Mouse (Mus musculus) heart, embryonic 13.5 days (tissue): Measurements from ENCODE around the gene Atg2a. TPM values are rescaled to one million over a fixed set of nuclear protein-coding genes. Genes with fewer than 3 reads are reported as not detected.
"Not testable (repeated sequence)": the region's sequence is repeated elsewhere in the genome, so short reads cannot be mapped to it uniquely, and the experiment has no call there.

Experiments used
- ATAC-seq: fragments of 200-750 bp; cut with Nextera tagmentation; 2 replicates; pipeline ENCODE4 v1.8.0; 2017; ENCODE audit warnings: moderate TSS enrichment; ENCODE audit not compliant: insufficient number of reproducible peaks, low FRiP score, low TSS enrichment; ENCODE audit errors: extremely low read depth
- H3K27ac ChIP-seq: fragments of 300-500 bp; sonication (generic); replicated peaks from 2 replicates; pipeline ENCODE4 v1.5.1; 2015; ENCODE audit warnings: moderate library complexity, mild to moderate bottlenecking, inconsistent platforms
- H3K27me3 ChIP-seq: fragments of 300-500 bp; sonication (generic); replicated peaks from 2 replicates; pipeline ENCODE4 v1.6.1; 2015; ENCODE audit warnings: mild to moderate bottlenecking, inconsistent platforms
- H3K36me3 ChIP-seq: fragments of 300-500 bp; sonication (generic); 2 replicates; pipeline ENCODE4 v1.6.1; 2015; ENCODE audit warnings: mild to moderate bottlenecking, inconsistent platforms
- H3K4me1 ChIP-seq: fragments of 300-500 bp; sonication (generic); 2 replicates; pipeline ENCODE4 v1.6.1; 2015; ENCODE audit warnings: inconsistent platforms
- H3K4me2 ChIP-seq: fragments of 300-500 bp; sonication (generic); 2 replicates; pipeline ENCODE4 v1.6.1; 2015; ENCODE audit warnings: inconsistent platforms, mild to moderate bottlenecking, moderate library complexity
- H3K4me3 ChIP-seq: fragments of 300-500 bp; sonication (generic); 2 replicates; pipeline ENCODE4 v1.5.1; 2015; ENCODE audit warnings: moderate library complexity, mild to moderate bottlenecking, inconsistent platforms
- H3K9ac ChIP-seq: fragments of 300-500 bp; sonication (generic); 2 replicates; pipeline ENCODE4 v1.6.1; 2015; ENCODE audit warnings: inconsistent platforms, mild to moderate bottlenecking, moderate library complexity
- H3K9me3 ChIP-seq: fragments of 300-500 bp; sonication (generic); 2 replicates; pipeline ENCODE4 v1.6.1; 2016; ENCODE audit warnings: inconsistent platforms
- WGBS: fragments of 180-500 bp; shearing (Covaris S2); methylation state at CpG from one replicate; pipeline ENCODE4 v1.1.7; 2015; ENCODE audit warnings: mixed read lengths; 5-methylcytosine and 5-hydroxymethylcytosine counted together
- microRNA counts: library from miRNA; unstranded; fragments of <30 nt; microRNA quantifications from one replicate; lab custom pipeline; 2016
- microRNA-seq: library from miRNA; unstranded; fragments of <30 nt; microRNA quantifications from one replicate; pipeline ENCODE4, GENCODE M21; 2016
- polyA plus RNA-seq: library from polyadenylated mRNA; unstranded; fragments of >200 nt; fragmentation: Nextera tagmentation; extraction: Ambion mirVana; gene quantifications from 2 replicates; pipeline ENCODE4 v1.2.1, GENCODE M21; 2015

Gene Atg2a
- polyA plus RNA-seq, 1 experiment from 2014 or later = 7.1 TPM

DNA sequence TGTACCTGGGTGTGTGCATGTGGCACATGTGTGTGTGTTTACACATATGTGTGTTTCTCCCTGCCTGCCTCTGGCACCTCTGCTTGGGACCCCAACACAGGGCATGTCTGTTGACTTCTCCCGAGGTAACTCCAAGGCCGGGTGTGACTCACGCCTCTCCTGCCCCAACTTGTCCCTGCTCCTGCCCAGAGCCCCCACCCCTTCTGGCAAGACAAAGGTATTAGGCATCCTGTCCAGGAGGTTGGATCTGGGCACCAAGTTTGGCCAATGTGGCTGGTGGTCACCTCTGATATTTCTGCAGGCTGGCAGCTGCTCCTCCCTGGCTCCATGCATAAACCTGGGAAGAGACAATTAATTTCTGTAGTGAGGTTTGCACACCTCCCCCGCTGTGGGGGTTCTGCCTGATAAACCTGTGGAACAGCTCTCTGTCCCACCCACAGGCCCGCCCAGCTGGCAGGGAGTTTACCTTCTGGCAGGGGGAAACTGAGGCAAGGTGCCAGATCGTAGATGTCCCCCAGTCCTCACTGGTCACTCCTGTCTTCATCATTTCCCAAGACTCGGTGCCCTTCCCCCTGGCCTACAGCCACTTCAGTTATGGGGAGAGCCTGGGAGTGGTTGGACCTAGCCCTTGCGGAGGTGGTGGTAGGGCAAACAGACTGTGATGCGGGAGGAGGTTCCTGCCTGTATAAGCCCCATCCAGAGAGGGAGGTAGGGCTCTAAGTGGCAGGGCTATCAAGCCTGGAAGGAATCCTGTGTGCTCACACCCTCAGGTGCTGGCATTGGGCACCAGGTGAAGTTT lies 66.5 kb downstream of the Atg2a start:
- no peak for ATAC-seq
- H3K36me3 ChIP-seq = peaks cover 30% of the 10 kb centered on the region
- H3K9ac ChIP-seq = peak overlapping the region; percentile 88
- no peaks in the 10 kb centered on the region for H3K27me3 ChIP-seq
- peaks cover 35% of the 10 kb centered on the region for H3K4me1 ChIP-seq
- H3K4me2 ChIP-seq = peak overlapping the region; percentile 79; the same call in 1 of the 2 replicates
- 79% methylated on average over 9 of the region's 9 CpGs for WGBS
- no peak overlapping the region for H3K4me3 ChIP-seq
- H3K9me3 ChIP-seq = no peaks in the 10 kb centered on the region
- H3K27ac ChIP-seq = no peak overlapping the region

GRCm38 (mm10) chr19:6310181-6310580 lies 68.7 kb downstream of the Atg2a start:
- Histone ChIP-seq H3K9me3 (no peaks in the 10 kb centered on the region), H3K4me3 (no peak overlapping the region), H3K36me3 (peaks cover 52% of the 10 kb centered on the region), H3K27me3 (no peaks in the 10 kb centered on the region), H3K27ac (no peak overlapping the region), H3K4me2 (no peak overlapping the region), H3K4me1 (peaks cover 16% of the 10 kb centered on the region), H3K9ac (no peak overlapping the region)
- no peak for ATAC-seq
- 90% methylated on average over 5 of the region's 5 CpGs for WGBS

DNA sequence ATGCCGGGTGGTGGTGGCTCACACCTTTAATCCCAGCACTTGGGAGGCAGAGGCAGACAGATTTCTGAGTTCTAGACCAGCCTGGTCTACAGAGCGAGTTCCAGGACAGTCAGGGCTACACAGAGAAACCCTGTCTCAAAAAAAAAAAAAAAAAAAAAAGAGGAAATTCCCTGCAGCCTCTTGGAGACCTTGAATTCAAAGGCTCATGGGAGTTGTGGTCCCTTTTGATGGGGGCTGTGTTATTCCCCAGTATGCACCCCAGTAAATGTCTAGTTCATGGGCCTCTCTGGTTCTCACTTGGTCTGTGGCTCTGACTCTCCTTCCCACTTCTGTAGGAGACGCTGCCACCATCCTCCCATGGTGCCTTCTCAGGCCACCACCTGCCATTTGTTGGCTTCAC lies 70.3 kb downstream of the Atg2a start:
- peaks cover 68% of the 10 kb centered on the region for H3K36me3 ChIP-seq
- H3K9me3 ChIP-seq, H3K9ac ChIP-seq, H3K4me3 ChIP-seq, H3K27ac ChIP-seq, H3K4me2 ChIP-seq, H3K27me3 ChIP-seq, ATAC-seq: not testable (repeated sequence)
- 84% methylated on average over 3 of the region's 3 CpGs for WGBS
- peaks cover 15% of the 10 kb centered on the region for H3K4me1 ChIP-seq

MicroRNAs encoded within 50 kb of the gene (microRNA counts, 519-probe panel; counts per million panel counts)
- microRNA mmu-miR-192 (lab: Ali Mortazavi, UCI) = 209 counts per million, percentile 61 among the panel's probes with 10 or more counts

Small RNA genes lying within 50 kb of the gene (microRNA-seq; reads per million reads assigned to microRNA genes)
- gene Mir192 (66.3 reads per million, percentile 49 among the genes with 10 or more reads in this experiment), gene Mir194-2 (46.7 reads per million, percentile 43 among the genes with 10 or more reads in this experiment)

Other genes with a start within 250 kb of the Atg2a start
- 5.3 and 6.0 TPM in 2 replicates for gene Capn1, start 225.8 kb upstream of the Atg2a start, polyA plus RNA-seq
- gene Syvn1, start 195.1 kb upstream of the Atg2a start, polyA plus RNA-seq = 17.6 and 18.6 TPM in 2 replicates
- gene Mrpl49, start 183.9 kb upstream of the Atg2a start, polyA plus RNA-seq = 59.8 and 66.3 TPM in 2 replicates
- 467 and 540 TPM in 2 replicates for gene Fau, start 183.8 kb upstream of the Atg2a start, polyA plus RNA-seq
- 21.1 and 23.1 TPM in 2 replicates for gene Znhit2, start 180.5 kb upstream of the Atg2a start, polyA plus RNA-seq
- gene Tm7sf2, start 173.3 kb upstream of the Atg2a start, polyA plus RNA-seq = 7.8 and 8.0 TPM in 2 replicates
- gene Vps51, start 164.4 kb upstream of the Atg2a start, polyA plus RNA-seq = 48.1 and 48.4 TPM in 2 replicates
- not detected in 2 replicates for gene Tmem262, start 161.6 kb upstream of the Atg2a start, polyA plus RNA-seq
- 0.83 and 0.92 TPM in 2 replicates for gene Gm28374, start 159.4 kb upstream of the Atg2a start, polyA plus RNA-seq
- 50.7 and 53.7 TPM in 2 replicates for gene Zfpl1, start 156.7 kb upstream of the Atg2a start, polyA plus RNA-seq
- 27.4 and 27.6 TPM in 2 replicates for gene Cdca5, start 156.7 kb upstream of the Atg2a start, polyA plus RNA-seq
- gene AC131692.1, start 147.2 kb upstream of the Atg2a start, polyA plus RNA-seq = 0.20 and 0.28 TPM in 2 replicates
- gene Naaladl1, start 135.9 kb upstream of the Atg2a start, polyA plus RNA-seq = 0.09 and 0.24 TPM in 2 replicates
- gene Sac3d1, start 123.0 kb upstream of the Atg2a start, polyA plus RNA-seq = 30.8 and 33.0 TPM in 2 replicates
- 21.0 and 23.9 TPM in 2 replicates for gene Snx15, start 113.4 kb upstream of the Atg2a start, polyA plus RNA-seq
- not detected in 2 replicates for gene Batf2, start 100.7 kb upstream of the Atg2a start, polyA plus RNA-seq
- gene Arl2, start 100.1 kb upstream of the Atg2a start, polyA plus RNA-seq = 83.0 and 85.6 TPM in 2 replicates
- not detected in 2 replicates for gene Majin, start 57.3 kb upstream of the Atg2a start, polyA plus RNA-seq
- 0.34 TPM in 1 of 2 replicates, not detected in the other for gene Gpha2, start 15.3 kb upstream of the Atg2a start, polyA plus RNA-seq
- 20.7 and 21.2 TPM in 2 replicates for gene Ppp2r5b, start 5.8 kb upstream of the Atg2a start, polyA plus RNA-seq
- gene Ehd1, start 35.1 kb downstream of the Atg2a start, polyA plus RNA-seq = 70.0 and 72.4 TPM in 2 replicates
- 0.45 and 0.60 TPM in 2 replicates for gene Cdc42bpg, start 64.8 kb downstream of the Atg2a start, polyA plus RNA-seq
- gene Men1, start 93.3 kb downstream of the Atg2a start, polyA plus RNA-seq = 46.9 and 48.1 TPM in 2 replicates
- gene Map4k2, start 99.5 kb downstream of the Atg2a start, polyA plus RNA-seq = 12.5 and 13.5 TPM in 2 replicates
- gene Sf1, start 122.0 kb downstream of the Atg2a start, polyA plus RNA-seq = 89.2 and 89.7 TPM in 2 replicates
- gene Pygm, start 142.7 kb downstream of the Atg2a start, polyA plus RNA-seq = 203 and 219 TPM in 2 replicates
- 38.4 and 53.6 TPM in 2 replicates for gene Rasgrp2, start 157.7 kb downstream of the Atg2a start, polyA plus RNA-seq
- 0.52 and 0.70 TPM in 2 replicates for gene Nrxn2, start 177.1 kb downstream of the Atg2a start, polyA plus RNA-seq